Mouse (Mus musculus): ENCODE measurements around the gene Olfr1411.

The Olfr1411 gene

GRCm38 (mm10) chr1:92594111-92594510 lies at the start of gene Olfr1411:
Olfr1411 (plus strand) TSS chr1:92594411.
- DNase-seq = no peak

GRCm38 (mm10) chr1:92545929-92546328 lies 48.3 kb upstream of the Olfr1411 start:
- no peak for DNase-seq

GRCm38 (mm10) chr1:92571022-92571421 lies 23.2 kb upstream of the Olfr1411 start, which contains the start of gene Olfr1413:
Olfr1413 (plus strand) TSS chr1:92571322.
- no peak for DNase-seq

GRCm38 (mm10) chr1:92585479-92585878 lies 8.7 kb upstream of the Olfr1411 start, which contains the start of gene Olfr1412:
Olfr1412 (plus strand) TSS chr1:92585779.
- no peak for DNase-seq

GRCm38 (mm10) chr1:92596019-92596418 lies 1.8 kb downstream of the Olfr1411 start:
- DNase-seq = no peak

GRCm38 (mm10) chr1:92605482-92605881 lies 11.3 kb downstream of the Olfr1411 start, which contains the start of gene Olfr1410:
Olfr1410 (plus strand) TSS chr1:92605782.
- DNase-seq = no peak

- no peak for DNase-seq
Observed at GRCm38 (mm10) chr1:92607711-92608110, 13.5 kb downstream of the Olfr1411 start.

GRCm38 (mm10) chr1:92611008-92611407 lies 16.8 kb downstream of the Olfr1411 start:
- peak; percentile 69 for DNase-seq

- no peak for DNase-seq
Observed at GRCm38 (mm10) chr1:92613175-92613574, 19.0 kb downstream of the Olfr1411 start.

- DNase-seq = peak; percentile 43
Observed at GRCm38 (mm10) chr1:92614516-92614915, 20.3 kb downstream of the Olfr1411 start.

- DNase-seq = no peak
Observed at GRCm38 (mm10) chr1:92616046-92616445, 21.8 kb downstream of the Olfr1411 start.

GRCm38 (mm10) chr1:92617488-92617887 lies 23.3 kb downstream of the Olfr1411 start, which contains the start of gene Olfr12:
Olfr12 (plus strand) TSS chr1:92617788.
- DNase-seq = no peak

- DNase-seq = no peak
Observed at GRCm38 (mm10) chr1:92618360-92618759, 24.1 kb downstream of the Olfr1411 start.

GRCm38 (mm10) chr1:92628227-92628626 lies 34.0 kb downstream of the Olfr1411 start:
- no peak for DNase-seq

- DNase-seq = no peak
Observed at GRCm38 (mm10) chr1:92632196-92632595, 38.0 kb downstream of the Olfr1411 start.

GRCm38 (mm10) chr1:92632948-92633347 lies 38.7 kb downstream of the Olfr1411 start:
- no peak for DNase-seq

- DNase-seq = no peak
Observed at GRCm38 (mm10) chr1:92633726-92634125, 39.5 kb downstream of the Olfr1411 start.

GRCm38 (mm10) chr1:92634569-92634968 lies 40.4 kb downstream of the Olfr1411 start:
- DNase-seq = no peak

GRCm38 (mm10) chr1:92634976-92635599 lies 40.9 kb downstream of the Olfr1411 start:
- peak; percentile 18 for DNase-seq

GRCm38 (mm10) chr1:92636015-92636414 lies 41.8 kb downstream of the Olfr1411 start:
- DNase-seq = no peak

GRCm38 (mm10) chr1:92636676-92637075 lies 42.5 kb downstream of the Olfr1411 start:
- no peak for DNase-seq

GRCm38 (mm10) chr1:92637501-92638172 lies 43.4 kb downstream of the Olfr1411 start:
- DNase-seq = no peak

GRCm38 (mm10) chr1:92638181-92638580 lies 44.0 kb downstream of the Olfr1411 start:
- no peak for DNase-seq

- no peak for DNase-seq
Observed at GRCm38 (mm10) chr1:92638736-92639135, 44.5 kb downstream of the Olfr1411 start.
